Mouse (Mus musculus) right cerebral cortex, postnatal 36 days (tissue): ENCODE measurements at regions not wholly inside any gene's neighbourhood (a gene's known extent, or its start where the extent isn't known, plus 50 kb on each side); places are given as distances from the start of the nearest gene placed in this dataset.

Experiments used
- DNase-seq, 2 experiments: peaks; one replicate each; pipeline ENCODE4 v3.0.0; 2022; ENCODE audit warnings: low spot score in 2 of 2, mixed read lengths in 1 of 2

- DNase-seq, result no peak
Observed at GRCm38 (mm10) chr13:29136231-29136630, 182.7 kb upstream of the Sox4 start.

GRCm38 (mm10) chr13:29127499-29127898 lies 174.0 kb upstream of the Sox4 start:
- DNase-seq, result peak in 1 of 2 experiments; percentile 11

- DNase-seq, result no peak
Observed at GRCm38 (mm10) chr13:29123477-29123876, 170.0 kb upstream of the Sox4 start.

- DNase-seq, result no peak
Observed at GRCm38 (mm10) chr13:29121121-29121520, 167.6 kb upstream of the Sox4 start.

GRCm38 (mm10) chr13:29119357-29119756 lies 165.8 kb upstream of the Sox4 start:
- DNase-seq, result no peak

- DNase-seq, result no peak
Observed at GRCm38 (mm10) chr13:29114998-29115495, 161.5 kb upstream of the Sox4 start.

GRCm38 (mm10) chr13:29110127-29110526 lies 156.6 kb upstream of the Sox4 start:
- no peak for DNase-seq

GRCm38 (mm10) chr13:29109064-29109856 lies 155.7 kb upstream of the Sox4 start:
- no peak for DNase-seq

- DNase-seq, result no peak
Observed at GRCm38 (mm10) chr13:29108214-29108613, 154.7 kb upstream of the Sox4 start.

GRCm38 (mm10) chr13:29092166-29092565 lies 138.7 kb upstream of the Sox4 start:
- DNase-seq, result no peak

GRCm38 (mm10) chr13:29086854-29087253 lies 133.3 kb upstream of the Sox4 start:
- no peak for DNase-seq

GRCm38 (mm10) chr13:29081064-29081463 lies 127.6 kb upstream of the Sox4 start:
- no peak for DNase-seq

GRCm38 (mm10) chr13:29079841-29080240 lies 126.3 kb upstream of the Sox4 start:
- no peak for DNase-seq

GRCm38 (mm10) chr13:29073630-29074029 lies 120.1 kb upstream of the Sox4 start:
- no peak for DNase-seq

GRCm38 (mm10) chr13:29063924-29064323 lies 110.4 kb upstream of the Sox4 start:
- DNase-seq, result no peak

GRCm38 (mm10) chr13:29058685-29059084 lies 105.2 kb upstream of the Sox4 start:
- DNase-seq, result no peak

GRCm38 (mm10) chr13:29049730-29050129 lies 96.2 kb upstream of the Sox4 start:
- no peak for DNase-seq

- no peak for DNase-seq
Observed at GRCm38 (mm10) chr13:29048990-29049576, 95.6 kb upstream of the Sox4 start.

- no peak for DNase-seq
Observed at GRCm38 (mm10) chr13:29044655-29045054, 91.1 kb upstream of the Sox4 start.

- DNase-seq, result no peak
Observed at GRCm38 (mm10) chr13:29040331-29040730, 86.8 kb upstream of the Sox4 start.

- DNase-seq, result no peak
Observed at GRCm38 (mm10) chr13:29034904-29035303, 81.4 kb upstream of the Sox4 start.

GRCm38 (mm10) chr13:29034444-29034843 lies 80.9 kb upstream of the Sox4 start:
- DNase-seq, result no peak

- no peak for DNase-seq
Observed at GRCm38 (mm10) chr13:29027146-29027545, 73.6 kb upstream of the Sox4 start.
